Mouse (Mus musculus) lung, embryonic 14.5 days (tissue): ENCODE measurements around the gene Cyp2d12. TPM values are rescaled to one million over a fixed set of nuclear protein-coding genes. Genes with fewer than 3 reads are reported as not detected.
"Not testable (repeated sequence)": the region's sequence is repeated elsewhere in the genome, so short reads cannot be mapped to it uniquely, and the experiment has no call there.

ENCODE experiments used
- ATAC-seq: fragments of 200-750 bp; cut with Nextera tagmentation; 2 replicates; pipeline ENCODE4 v1.8.0; 2017; ENCODE audit warnings: mild to moderate bottlenecking, moderate TSS enrichment, moderate library complexity; ENCODE audit not compliant: insufficient read depth
- DNase-seq: peaks from one replicate; pipeline ENCODE4 v3.0.0-alpha.2; 2015
- H3K27ac ChIP-seq: fragments of 300-500 bp; sonication (generic); 2 replicates; pipeline ENCODE4 v1.5.1; 2014; ENCODE audit warnings: low read depth, mild to moderate bottlenecking, moderate library complexity
- H3K27me3 ChIP-seq: fragments of 300-500 bp; sonication (generic); 2 replicates; pipeline ENCODE4 v1.6.1; 2014; ENCODE audit warnings: low read length, control low read depth; ENCODE audit not compliant: insufficient read depth
- H3K36me3 ChIP-seq: fragments of 300-500 bp; sonication (generic); 2 replicates; pipeline ENCODE4 v1.6.1; 2014; ENCODE audit warnings: control low read depth; ENCODE audit not compliant: insufficient read depth
- H3K4me1 ChIP-seq: fragments of 300-500 bp; sonication (generic); 2 replicates; pipeline ENCODE4 v1.6.1; 2014; ENCODE audit warnings: antibody characterized with exemption, control low read depth; ENCODE audit not compliant: insufficient read depth
- H3K4me2 ChIP-seq: fragments of 300-500 bp; sonication (generic); 2 replicates; pipeline ENCODE4 v1.6.1; 2014; ENCODE audit warnings: mild to moderate bottlenecking
- H3K4me3 ChIP-seq: fragments of 300-500 bp; sonication (generic); 2 replicates; pipeline ENCODE4 v1.5.1; 2014; ENCODE audit warnings: low read depth, low read length
- H3K9ac ChIP-seq: fragments of 300-500 bp; sonication (generic); 2 replicates; pipeline ENCODE4 v1.6.1; 2014
- H3K9me3 ChIP-seq: fragments of 300-500 bp; sonication (generic); 2 replicates; pipeline ENCODE4 v1.6.1; 2016; ENCODE audit warnings: low read depth, low read length, control low read depth
- CTCF ChIP-seq: IDR thresholded peaks from 2 replicates; pipeline ENCODE4 v1.5.1; 2016; ENCODE audit warnings: antibody characterized with exemption, low read depth
- WGBS: fragments of 180-500 bp; shearing (Covaris S2); extraction: QIAGEN DNeasy Blood & Tissue Kit; methylation state at CpG from one replicate; pipeline ENCODE4 v1.1.7; 2014; 5-methylcytosine and 5-hydroxymethylcytosine counted together
- microRNA-seq: library from miRNA; unstranded; fragments of <30 nt; microRNA quantifications from one replicate; pipeline ENCODE4, GENCODE M21; 2016; ENCODE audit warnings: borderline number of aligned reads
- polyA plus RNA-seq: library from polyadenylated mRNA; unstranded; fragments of >200 nt; fragmentation: Nextera tagmentation; extraction: Ambion mirVana; gene quantifications from 2 replicates; pipeline ENCODE4 v1.2.1, GENCODE M21; 2014

Gene Cyp2d12
- polyA plus RNA-seq, 1 experiment from 2014 or later, result not detected

DNA sequence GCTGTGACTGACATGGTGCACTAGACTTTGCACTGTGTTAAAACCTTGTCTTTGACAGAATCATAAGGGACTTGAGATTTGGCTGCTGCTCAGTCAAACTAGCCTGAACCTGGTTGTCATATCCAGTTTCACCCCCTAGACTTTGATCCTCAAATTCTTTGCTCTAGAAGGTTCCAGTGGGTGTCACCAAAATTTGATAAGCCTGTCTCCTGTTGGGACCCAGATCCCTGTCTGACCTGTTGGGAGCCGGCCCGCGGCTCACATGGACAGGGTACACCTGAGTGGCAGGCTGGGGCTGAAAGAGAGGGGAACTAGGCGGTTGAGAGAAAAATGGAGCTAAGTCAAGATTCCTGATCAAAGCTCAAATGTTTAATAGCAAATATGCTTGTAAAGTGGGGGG, 7.1 kb upstream of the Cyp2d12 start:
- H3K4me1 ChIP-seq, H3K27ac ChIP-seq, H3K9ac ChIP-seq, H3K27me3 ChIP-seq, DNase-seq, ATAC-seq, H3K4me3 ChIP-seq, H3K4me2 ChIP-seq, H3K36me3 ChIP-seq, H3K9me3 ChIP-seq: not testable (repeated sequence)
- 78% methylated on average over 4 of the region's 4 CpGs for whole genome bisulfite sequencing

DNA sequence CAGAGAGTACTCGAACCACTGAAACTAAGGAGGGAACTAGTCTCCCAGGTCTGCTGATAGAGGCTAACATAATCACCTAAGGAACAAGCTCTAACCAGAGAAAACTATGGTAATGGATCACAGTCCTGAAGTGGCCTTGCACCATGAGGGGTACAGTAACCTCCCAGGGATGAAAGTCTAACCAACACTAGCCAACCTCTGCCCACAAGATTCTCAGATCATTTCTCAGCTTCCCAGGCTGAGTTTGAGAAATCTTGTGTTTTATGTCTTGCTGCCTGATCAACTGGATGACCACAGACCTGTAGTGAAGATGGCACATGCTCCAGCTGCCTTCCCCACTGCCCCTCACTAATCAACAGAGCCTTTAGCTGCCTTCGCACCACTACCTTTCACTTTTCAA, 1.7 kb upstream of the Cyp2d12 start:
- H3K27ac ChIP-seq, H3K4me1 ChIP-seq, H3K9ac ChIP-seq, H3K4me2 ChIP-seq, DNase-seq, H3K27me3 ChIP-seq, ATAC-seq, H3K9me3 ChIP-seq, H3K4me3 ChIP-seq, H3K36me3 ChIP-seq: not testable (repeated sequence)
- 84% methylated on average over 2 of the region's 2 CpGs for WGBS

DNA sequence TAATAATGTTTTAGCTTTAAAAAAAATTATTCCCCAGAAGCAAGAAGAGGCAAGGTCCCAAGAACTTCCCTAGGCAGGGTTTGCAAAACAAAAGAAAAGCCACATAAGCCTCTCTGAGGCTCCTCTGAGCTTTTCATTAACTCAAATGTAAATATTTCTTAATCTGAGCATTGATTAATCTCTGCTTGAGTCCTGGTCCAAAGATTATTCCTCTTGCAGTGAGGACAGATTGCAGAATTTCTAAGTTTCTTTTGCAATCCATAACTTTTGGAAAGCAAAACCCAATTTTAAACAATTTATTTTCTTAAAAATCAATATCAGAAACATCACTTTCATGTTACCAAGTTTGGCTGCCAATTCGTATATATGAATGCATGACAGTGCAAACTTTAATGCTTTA, 18.0 kb downstream of the Cyp2d12 start:
- no peak overlapping the region for H3K4me2 ChIP-seq
- no peaks in the 10 kb centered on the region for H3K27me3 ChIP-seq
- no peaks in the 10 kb centered on the region for H3K9me3 ChIP-seq
- no peak overlapping the region for H3K4me3 ChIP-seq
- DNase-seq (no peak), ATAC-seq (no peak)
- TF ChIP-seq CTCF, result no peak
- 76% methylated on average over 1 of the region's 1 CpGs for WGBS
- H3K4me1 ChIP-seq, result no peaks in the 10 kb centered on the region
- no peaks in the 10 kb centered on the region for H3K36me3 ChIP-seq
- no peak overlapping the region for H3K27ac ChIP-seq
- H3K9ac ChIP-seq, result no peak overlapping the region

DNA sequence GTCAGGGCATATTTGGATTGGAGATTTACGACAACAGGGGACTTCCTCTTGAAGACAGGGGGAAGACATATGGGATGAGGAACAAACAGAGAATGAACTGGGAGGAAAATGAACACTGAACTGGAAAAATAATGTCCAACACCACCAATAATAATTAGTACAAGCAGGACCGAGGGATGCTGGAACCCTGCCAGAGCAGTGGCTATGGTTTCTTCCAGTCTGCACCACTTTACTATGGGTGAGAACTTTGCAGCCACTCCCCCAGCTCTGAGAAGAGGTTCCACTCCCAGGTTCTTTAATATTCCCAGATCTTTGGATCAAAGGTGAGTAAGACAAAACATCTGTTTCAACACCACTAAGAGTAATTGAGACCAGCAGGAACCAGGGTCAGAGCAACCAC, 24.2 kb downstream of the Cyp2d12 start:
- no peaks in the 10 kb centered on the region for H3K36me3 ChIP-seq
- no peak for DNase-seq
- 66% methylated on average over 2 of the region's 2 CpGs for WGBS
- H3K27me3 ChIP-seq, result no peaks in the 10 kb centered on the region
- no peak overlapping the region for H3K27ac ChIP-seq
- TF ChIP-seq CTCF, result no peak
- H3K4me2 ChIP-seq, result no peak overlapping the region
- ATAC-seq, result no peak
- H3K4me3 ChIP-seq, result no peak overlapping the region
- H3K9ac ChIP-seq, result no peak overlapping the region
- H3K9me3 ChIP-seq, result no peaks in the 10 kb centered on the region
- no peaks in the 10 kb centered on the region for H3K4me1 ChIP-seq

DNA sequence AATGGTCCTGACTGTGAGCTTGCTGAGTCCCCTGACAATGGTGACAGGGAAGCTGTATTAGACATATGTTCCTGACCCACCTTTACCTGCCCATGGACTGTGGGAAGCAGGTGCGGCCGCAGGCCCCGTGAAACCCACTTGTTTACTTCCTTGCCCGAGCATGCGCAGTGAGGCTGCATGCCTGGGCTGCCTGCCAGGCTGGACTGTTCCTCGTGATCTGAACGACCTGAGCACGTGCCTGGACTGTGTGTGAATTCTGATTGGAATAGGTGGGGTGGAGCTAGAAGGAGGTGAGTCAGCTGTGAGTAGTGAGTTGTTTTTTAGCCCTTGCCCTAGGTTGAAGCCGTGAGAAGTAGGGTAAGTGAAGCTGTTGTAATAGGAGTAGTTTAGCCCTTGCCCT, 27.7 kb downstream of the Cyp2d12 start:
- Histone ChIP-seq H3K27me3 (no peaks in the 10 kb centered on the region), H3K36me3 (no peaks in the 10 kb centered on the region), H3K4me1 (no peaks in the 10 kb centered on the region), H3K9ac (no peak overlapping the region), H3K9me3 (no peaks in the 10 kb centered on the region), H3K4me2 (no peak overlapping the region), H3K27ac (no peak overlapping the region), H3K4me3 (no peak overlapping the region)
- DNase-seq (no peak), ATAC-seq (no peak)
- 66% methylated on average over 9 of the region's 9 CpGs for WGBS
- TF ChIP-seq CTCF, result no peak

Small RNA genes within 50 kb of the gene (microRNA-seq; reads per million reads assigned to microRNA genes)
- gene Gm27924 (not detected), gene Gm28023 (not detected)

Other genes with a start within 250 kb of the Cyp2d12 start
- 40.3 and 45.9 TPM in 2 replicates for gene Naga, start 216.1 kb upstream of the Cyp2d12 start, polyA plus RNA-seq
- 13.8 and 14.4 TPM in 2 replicates for gene Pheta2, start 216.1 kb upstream of the Cyp2d12 start, polyA plus RNA-seq
- 218 and 226 TPM in 2 replicates for gene Smdt1, start 216.1 kb upstream of the Cyp2d12 start, polyA plus RNA-seq
- 289 and 322 TPM in 2 replicates for gene Ndufa6, start 200.8 kb upstream of the Cyp2d12 start, polyA plus RNA-seq
- gene Cyp2d22, start 174.8 kb upstream of the Cyp2d12 start, polyA plus RNA-seq, result 4.1 and 5.5 TPM in 2 replicates
- not detected in 2 replicates for gene Cyp2d11, start 161.1 kb upstream of the Cyp2d12 start, polyA plus RNA-seq
- gene Cyp2d10, start 147.9 kb upstream of the Cyp2d12 start, polyA plus RNA-seq, result not detected in 2 replicates
- gene Cyp2d9, start 121.6 kb upstream of the Cyp2d12 start, polyA plus RNA-seq, result not detected in 2 replicates
- gene Cyp2d34, start 65.9 kb downstream of the Cyp2d12 start, polyA plus RNA-seq, result not detected in 2 replicates
- not detected in 2 replicates for gene Cyp2d40, start 209.1 kb downstream of the Cyp2d12 start, polyA plus RNA-seq
- not detected in 2 replicates for gene Cyp2d26, start 239.2 kb downstream of the Cyp2d12 start, polyA plus RNA-seq